Mouse (Mus musculus) CH12.LX (cell line): ENCODE measurements around the gene Tmem123. TPM values are rescaled to one million over a fixed set of nuclear protein-coding genes. Genes with fewer than 3 reads are reported as not detected.

Experiments used
- DNase-seq: peaks from one replicate; pipeline ENCODE4 v3.0.0-alpha.2; 2013; ENCODE audit errors: extremely low read depth
- H3K27ac ChIP-seq: 2 replicates; pipeline ENCODE4 v1.5.1; 2012; ENCODE audit warnings: low read depth, mild to moderate bottlenecking, control low read depth, moderate library complexity; ENCODE audit not compliant: insufficient read depth
- H3K27me3 ChIP-seq: replicated peaks from 2 replicates; pipeline ENCODE3; 2012; ENCODE audit warnings: inconsistent platforms
- H3K36me3 ChIP-seq, 2 experiments: replicated peaks in 1 of 2; 2 replicates each; pipeline versions ENCODE3 to v1.6.1; 2012; ENCODE audit warnings: inconsistent platforms in 1 of 2, low read length in 1 of 2, mild to moderate bottlenecking in 1 of 2, mixed read lengths in 1 of 2, moderate library complexity in 1 of 2; ENCODE audit not compliant: control insufficient read depth in 1 of 2, insufficient read depth in 1 of 2
- H3K4me1 ChIP-seq, 2 experiments: 2 replicates each; pipeline ENCODE4 v1.6.1; 2012; ENCODE audit warnings: inconsistent platforms in 1 of 2, moderate library complexity in 1 of 2; ENCODE audit not compliant: insufficient read depth in 2 of 2, control insufficient read depth in 1 of 2
- H3K4me2 ChIP-seq: 2 replicates; pipeline ENCODE4 v1.6.1; 2012; ENCODE audit warnings: low read depth, mild to moderate bottlenecking, control low read depth; ENCODE audit not compliant: poor library complexity, insufficient read depth, severe bottlenecking
- H3K4me3 ChIP-seq, 3 experiments: fragments of 150-350 bp in 1 of 3; sonication (generic) in 1 of 3; replicated peaks in 1 of 3; 2 replicates each; pipeline versions ENCODE3 to v1.5.1; 2011 to 2012; ENCODE audit warnings: low read depth in 2 of 3, low read length in 2 of 3, mild to moderate bottlenecking in 2 of 3, moderate library complexity in 2 of 3, control low read depth in 1 of 3, improper control_type of control experiment in 1 of 3, inconsistent platforms in 1 of 3, mixed read lengths in 1 of 3; ENCODE audit not compliant: poor library complexity in 1 of 3
- H3K79me2 ChIP-seq: replicated peaks from 2 replicates; pipeline ENCODE4 v1.6.1; 2012; ENCODE audit warnings: mild to moderate bottlenecking, moderate library complexity; ENCODE audit not compliant: control insufficient read depth, poor library complexity, insufficient read depth, severe bottlenecking; ENCODE audit errors: extremely low read depth
- H3K9ac ChIP-seq: 2 replicates; pipeline ENCODE4 v1.6.1; 2012; ENCODE audit warnings: low read depth, mild to moderate bottlenecking, control low read depth, moderate library complexity; ENCODE audit not compliant: insufficient read depth
- H3K9me3 ChIP-seq: replicated peaks from 2 replicates; pipeline ENCODE3; 2012; ENCODE audit warnings: low read length, inconsistent platforms, mixed read lengths
- CHD1 ChIP-seq: IDR thresholded peaks from 2 replicates; pipeline ENCODE4 v1.6.1; 2012; ENCODE audit warnings: low read depth, low read length, improper control_type of control experiment, inconsistent platforms
- E2F4 ChIP-seq: IDR thresholded peaks from 2 replicates; pipeline ENCODE4 v1.6.1; 2011; ENCODE audit warnings: low read depth, low read length, improper control_type of control experiment; ENCODE audit not compliant: insufficient replicate concordance
- ELF1 ChIP-seq: IDR thresholded peaks from 2 replicates; pipeline ENCODE4 v1.6.1; 2014; ENCODE audit warnings: low read depth, mild to moderate bottlenecking, inconsistent platforms, low read length, improper control_type of control experiment
- EP300 ChIP-seq: IDR thresholded peaks from 2 replicates; pipeline ENCODE4 v1.6.1; 2011; ENCODE audit warnings: low read length, improper control_type of control experiment
- ETS1 ChIP-seq: conservative IDR thresholded peaks from 2 replicates; pipeline ENCODE4 v1.6.1; 2012; ENCODE audit warnings: low read depth, mild to moderate bottlenecking, inconsistent platforms, low read length, improper control_type of control experiment, moderate library complexity
- GABPA ChIP-seq: IDR thresholded peaks from 2 replicates; pipeline ENCODE4 v1.6.1; 2012; ENCODE audit warnings: low read depth, low read length, improper control_type of control experiment, inconsistent platforms; ENCODE audit not compliant: insufficient replicate concordance
- HCFC1 ChIP-seq: IDR thresholded peaks from 2 replicates; pipeline ENCODE4 v1.6.1; 2012; ENCODE audit warnings: low read depth, mild to moderate bottlenecking, inconsistent platforms, low read length, improper control_type of control experiment
- IRF4 ChIP-seq: IDR thresholded peaks from 2 replicates; pipeline ENCODE4 v1.6.1; 2014; ENCODE audit warnings: low read depth, mild to moderate bottlenecking, inconsistent platforms, low read length, improper control_type of control experiment
- JUND ChIP-seq: conservative IDR thresholded peaks from 2 replicates; pipeline ENCODE4 v1.6.1; 2011; ENCODE audit warnings: low read depth, low read length, improper control_type of control experiment
- KAT2A ChIP-seq: IDR thresholded peaks from 2 replicates; pipeline ENCODE4 v1.6.1; 2012; ENCODE audit warnings: low read length, improper control_type of control experiment, inconsistent platforms; ENCODE audit not compliant: insufficient replicate concordance
- MAX ChIP-seq: IDR thresholded peaks from 2 replicates; pipeline ENCODE4 v1.6.1; 2011; ENCODE audit warnings: low read length, improper control_type of control experiment
- MXI1 ChIP-seq: IDR thresholded peaks from 2 replicates; pipeline ENCODE4 v1.6.1; 2011; ENCODE audit warnings: mild to moderate bottlenecking, low read depth, low read length, improper control_type of control experiment
- NELFE ChIP-seq: IDR thresholded peaks from 2 replicates; pipeline ENCODE4 v1.6.1; 2011; ENCODE audit warnings: low read depth, low read length, improper control_type of control experiment
- NRF1 ChIP-seq: IDR thresholded peaks from 2 replicates; pipeline ENCODE4 v1.6.1; 2014; ENCODE audit warnings: low read depth, mild to moderate bottlenecking, inconsistent platforms, low read length, improper control_type of control experiment, moderate library complexity
- RAD21 ChIP-seq: IDR thresholded peaks from 2 replicates; pipeline ENCODE4 v1.6.1; 2011; ENCODE audit warnings: low read depth, mild to moderate bottlenecking, low read length, improper control_type of control experiment, moderate library complexity
- SIN3A ChIP-seq: IDR thresholded peaks from 2 replicates; pipeline ENCODE4 v1.6.1; 2012; ENCODE audit warnings: low read length, improper control_type of control experiment, inconsistent platforms
- SMC3 ChIP-seq: IDR thresholded peaks from 2 replicates; pipeline ENCODE4 v1.6.1; 2011; ENCODE audit warnings: low read depth, low read length, improper control_type of control experiment
- TCF12 ChIP-seq: IDR thresholded peaks from 2 replicates; pipeline ENCODE4 v1.6.1; 2014; ENCODE audit warnings: low read depth, mild to moderate bottlenecking, inconsistent platforms, low read length, improper control_type of control experiment
- USF1 ChIP-seq: IDR thresholded peaks from 2 replicates; pipeline ENCODE4 v1.6.1; 2014; ENCODE audit warnings: low read depth, mild to moderate bottlenecking, inconsistent platforms, low read length, improper control_type of control experiment
- USF2 ChIP-seq: conservative IDR thresholded peaks from 2 replicates; pipeline ENCODE4 v1.6.1; 2011; ENCODE audit warnings: low read depth, low read length, improper control_type of control experiment
- ZC3H11A ChIP-seq: IDR thresholded peaks from 2 replicates; pipeline ENCODE4 v1.6.1; 2012; ENCODE audit warnings: low read depth, mild to moderate bottlenecking, inconsistent platforms, low read length, improper control_type of control experiment
- ZKSCAN1 ChIP-seq: IDR thresholded peaks from 2 replicates; pipeline ENCODE4 v1.6.1; 2012; ENCODE audit warnings: low read depth, inconsistent platforms, low read length, improper control_type of control experiment, borderline replicate concordance
- ZMIZ1 ChIP-seq: IDR thresholded peaks from 2 replicates; pipeline ENCODE4 v1.6.1; 2012; ENCODE audit warnings: low read depth, mild to moderate bottlenecking, inconsistent platforms, low read length, improper control_type of control experiment
- dilution Hi-C: fragments of 300-500 bp; cut with MboI; formaldehyde crosslinking; loops from 2 replicates; pipeline ENCODE4 v1.14.3; 2020; ENCODE audit warnings: low sequenced_read_pairs; ENCODE audit not compliant: extremely low pct_unique_long_range_greater_than_20kb, extremely low pct_ligation_motif_present
- in situ Hi-C: fragments of 300-500 bp; cut with MboI; formaldehyde crosslinking; loops from 3 replicates; pipeline ENCODE4 v1.14.3; 2019; ENCODE audit warnings: low sequenced_read_pairs, low pct_ligation_motif_present, low pct_unique_long_range_greater_than_20kb, mixed read lengths
- polyA plus RNA-seq: library from polyadenylated mRNA; unstranded; fragments of >175 nt; gene quantifications from 2 replicates; pipeline ENCODE4 v1.2.1, GENCODE M21; 2012; ENCODE audit warnings: low read depth; ENCODE audit not compliant: insufficient read length
- total RNA-seq, 2 experiments: library from RNA; depleted of rRNA; stranded (reverse); fragments of 300-350 nt in 1 of 2; fragments of >200 nt in 1 of 2; gene quantifications; 2 replicates each; pipeline ENCODE4 v1.2.3; 2012 to 2014

The Tmem123 gene
- total and polyA plus RNA-seq, 3 experiments: 61.1 to 183 (median 107) TPM

GRCm38 (mm10) chr9:7766582-7766981 lies 2.7 kb downstream of the Tmem123 start (continued):
- TF ChIP-seq SIN3A (peak; percentile 76; the same call in 1 of the 2 replicates), GABPA (no peak), HCFC1 (0 out of 2 replicates have a peak, but pooled peaks have one; percentile 10), ZKSCAN1 (no peak), E2F4 (no peak), MXI1 (no peak; the same call in 1 of the 2 replicates), IRF4 (0 out of 2 replicates have a peak, but pooled peaks have one; percentile 10), ZC3H11A (no peak), MAX (peak; percentile 40; the same call in 1 of the 2 replicates), ETS1 (peak; percentile 56), KAT2A (no peak), CHD1 (no peak), JUND (peak; percentile 58; the same call in 1 of the 2 replicates), RAD21 (peak; percentile 14), TCF12 (no peak), NELFE (no peak), USF1 (no peak), NRF1 (no peak), USF2 (no peak), ZMIZ1 (no peak), ELF1 (peak; percentile 32; the same call in 1 of the 2 replicates)

- no peaks in the 10 kb centered on the region for H3K9me3 ChIP-seq
- H3K36me3 ChIP-seq: peaks cover 34 to 51% of the 10 kb centered on the region in 2 experiments
- H3K27ac ChIP-seq: peak overlapping the region; percentile 37
- H3K4me2 ChIP-seq: peak overlapping the region; percentile 46
- in situ Hi-C loops (no loop called here), dilution Hi-C loops (no loop called here)
- H3K27me3 ChIP-seq: no peaks in the 10 kb centered on the region
- H3K4me1 ChIP-seq: peaks cover 7 to 47% of the 10 kb centered on the region in 2 experiments
- TF ChIP-seq EP300: peak; percentile 31; the same call in 1 of the 2 replicates
- TF ChIP-seq SMC3: no peak
- TF ChIP-seq TCF12: 0 out of 2 replicates have a peak, but pooled peaks have one; percentile 19
- peaks cover 73% of the 10 kb centered on the region for H3K79me2 ChIP-seq
- peak overlapping the region; percentile 59 for H3K9ac ChIP-seq
- peak; percentile 51 for DNase-seq
- H3K4me3 ChIP-seq: peak overlapping the region in 1 of 3 experiments; percentile 95
Observed at GRCm38 (mm10) chr9:7767526-7767925, 3.7 kb downstream of the Tmem123 start.
